Mouse (Mus musculus) myocyte (in vitro differentiated cells): Measurements from ENCODE around the gene Zfp85. TPM values are rescaled to one million over a fixed set of nuclear protein-coding genes. Genes with fewer than 3 reads are reported as not detected.
"Not testable (repeated sequence)": the region's sequence is repeated elsewhere in the genome, so short reads cannot be mapped to it uniquely, and the experiment has no call there.

ENCODE experiments used
- H3K27me3 ChIP-seq: one replicate; pipeline ENCODE4 v1.6.1; 2011; ENCODE audit not compliant: control insufficient read depth, insufficient read depth, insufficient read length
- H3K36me3 ChIP-seq: one replicate; pipeline ENCODE4 v1.6.1; 2011; ENCODE audit not compliant: control insufficient read depth, insufficient read depth
- H3K4me2 ChIP-seq: one replicate; pipeline ENCODE4 v1.6.1; 2011; ENCODE audit warnings: low read depth, control low read depth
- H3K4me3 ChIP-seq: one replicate; pipeline ENCODE4 v1.5.1; 2011; ENCODE audit warnings: mild to moderate bottlenecking, control low read depth, moderate library complexity
- H3K79me2 ChIP-seq: one replicate; pipeline ENCODE4 v1.6.1; 2011; ENCODE audit not compliant: control insufficient read depth, insufficient read depth
- H3ac ChIP-seq: one replicate; pipeline ENCODE4 v1.6.1; 2011; ENCODE audit not compliant: control insufficient read depth, insufficient read length
- CEBPB ChIP-seq: IDR thresholded peaks from 2 replicates; pipeline ENCODE4 v1.6.1; 2011; ENCODE audit warnings: mild to moderate bottlenecking, moderate library complexity; ENCODE audit not compliant: poor library complexity, insufficient read depth, severe bottlenecking
- E2F4 ChIP-seq: IDR thresholded peaks from one replicate; pipeline ENCODE4 v1.6.1; 2011; ENCODE audit warnings: mild to moderate bottlenecking, control low read depth, moderate library complexity; ENCODE audit not compliant: insufficient read depth
- MAX ChIP-seq: IDR thresholded peaks from one replicate; pipeline ENCODE4 v1.6.1; 2011; ENCODE audit warnings: low read depth, mild to moderate bottlenecking, control low read depth
- MYOD1 ChIP-seq, 3 experiments: IDR thresholded peaks; one replicate each; pipeline ENCODE4 v1.6.1; 2011; ENCODE audit warnings: control low read depth in 2 of 3, low read depth in 2 of 3, mild to moderate bottlenecking in 2 of 3, moderate library complexity in 1 of 3; ENCODE audit not compliant: insufficient read length in 2 of 3, control insufficient read depth in 1 of 3
- MYOG ChIP-seq, 3 experiments: IDR thresholded peaks; one replicate each; pipeline ENCODE4 v1.6.1; 2011; ENCODE audit warnings: control low read depth in 2 of 3, low read depth in 2 of 3, mild to moderate bottlenecking in 2 of 3; ENCODE audit not compliant: insufficient read length in 2 of 3, control insufficient read depth in 1 of 3, insufficient read depth in 1 of 3
- POLR2A ChIP-seq: IDR thresholded peaks from one replicate; pipeline ENCODE4 v1.6.1; 2011; ENCODE audit warnings: low read depth, mild to moderate bottlenecking, control low read depth, moderate library complexity; ENCODE audit not compliant: insufficient read length
- POLR2AphosphoS2 ChIP-seq: IDR thresholded peaks from one replicate; pipeline ENCODE4 v1.6.1; 2011; ENCODE audit warnings: low read depth, control low read depth; ENCODE audit not compliant: insufficient read length
- REST ChIP-seq: IDR thresholded peaks from one replicate; pipeline ENCODE4 v1.6.1; 2011; ENCODE audit warnings: mild to moderate bottlenecking, control low read depth, moderate library complexity; ENCODE audit not compliant: insufficient read depth, insufficient read length
- SRF ChIP-seq: IDR thresholded peaks from one replicate; pipeline ENCODE4 v1.6.1; 2011; ENCODE audit warnings: low read depth; ENCODE audit not compliant: control insufficient read depth, insufficient read length
- TCF12 ChIP-seq: IDR thresholded peaks from one replicate; pipeline ENCODE4 v1.6.1; 2011; ENCODE audit warnings: mild to moderate bottlenecking, control low read depth; ENCODE audit not compliant: poor library complexity, insufficient read depth, severe bottlenecking
- TCF3 ChIP-seq: IDR thresholded peaks from one replicate; pipeline ENCODE4 v1.6.1; 2011; ENCODE audit warnings: low read depth, control low read depth; ENCODE audit not compliant: insufficient read length
- USF1 ChIP-seq: IDR thresholded peaks from one replicate; pipeline ENCODE4 v1.6.1; 2011; ENCODE audit warnings: low read depth, mild to moderate bottlenecking, control low read depth, moderate library complexity
- polyA plus RNA-seq: library from polyadenylated mRNA; unstranded; fragments of >200 nt; fragmentation: generic; extraction: Trizol; gene quantifications from one replicate; pipeline ENCODE4 v1.2.1, GENCODE M21; 2012; ENCODE audit warnings: missing spikeins

Zfp85 gene
- polyA plus RNA-seq, 1 experiment: 0.66 TPM

DNA sequence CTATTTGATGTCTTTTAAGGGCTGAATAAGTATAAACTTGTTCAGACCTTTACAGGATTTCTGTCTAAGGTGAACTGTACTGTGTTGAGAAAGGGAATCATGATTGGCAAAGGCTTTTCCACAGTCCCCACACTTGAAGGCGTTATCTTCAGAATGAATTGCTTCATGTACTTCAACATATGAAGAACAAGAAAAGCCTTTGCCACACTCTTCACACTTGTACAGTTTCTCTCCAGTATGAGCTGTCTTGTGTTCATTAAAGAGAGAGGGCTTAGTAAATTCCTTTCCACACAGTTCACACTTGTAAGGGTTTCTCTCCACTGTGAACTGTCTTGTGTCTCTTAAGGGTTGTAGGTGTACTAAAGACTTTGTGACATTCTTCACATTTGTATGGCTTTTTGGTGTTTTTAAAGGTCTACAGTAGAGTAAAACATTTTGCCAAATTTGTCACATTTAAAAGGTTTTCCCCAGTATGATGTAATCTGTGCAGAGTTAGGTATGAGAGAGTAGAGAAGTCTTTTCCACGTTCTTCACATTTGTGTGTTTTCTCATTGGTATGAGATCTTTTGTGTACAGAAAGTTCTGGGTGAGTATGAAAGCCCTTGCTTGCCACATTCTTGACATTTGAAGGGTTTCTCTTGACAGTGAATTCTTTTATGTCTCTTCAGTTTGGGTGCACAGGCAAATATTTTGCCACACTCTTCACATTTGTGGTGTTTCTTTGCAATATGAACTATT is 8.2 kb upstream of the Zfp85 start:
- H3K4me3 ChIP-seq: no peak overlapping the region
- no peak overlapping the region for H3ac ChIP-seq
- no peaks in the 10 kb centered on the region for H3K79me2 ChIP-seq
- H3K4me2 ChIP-seq: no peak overlapping the region
- no peaks in the 10 kb centered on the region for H3K27me3 ChIP-seq
- no peaks in the 10 kb centered on the region for H3K36me3 ChIP-seq
- no peak for TF ChIP-seq TCF12
- TF ChIP-seq TCF3: no peak
- TF ChIP-seq CEBPB: no peak
- no peak for TF ChIP-seq REST
- no peak for TF ChIP-seq MYOD1 (IDR thresholded peaks at IDR 0.05; ENCODE audit: control insufficient read depth in 1 of 3, insufficient read length in 2 of 3, low read depth in 2 of 3)
- TF ChIP-seq POLR2AphosphoS2: no peak
- no peak for TF ChIP-seq POLR2A
- no peak for TF ChIP-seq MYOG (IDR thresholded peaks at IDR 0.05; ENCODE audit: control insufficient read depth in 1 of 3, insufficient read depth in 1 of 3, insufficient read length in 2 of 3, low read depth in 2 of 3)
- no peak for TF ChIP-seq MAX
- no peak for TF ChIP-seq SRF
- no peak for TF ChIP-seq E2F4
- no peak for TF ChIP-seq USF1

DNA sequence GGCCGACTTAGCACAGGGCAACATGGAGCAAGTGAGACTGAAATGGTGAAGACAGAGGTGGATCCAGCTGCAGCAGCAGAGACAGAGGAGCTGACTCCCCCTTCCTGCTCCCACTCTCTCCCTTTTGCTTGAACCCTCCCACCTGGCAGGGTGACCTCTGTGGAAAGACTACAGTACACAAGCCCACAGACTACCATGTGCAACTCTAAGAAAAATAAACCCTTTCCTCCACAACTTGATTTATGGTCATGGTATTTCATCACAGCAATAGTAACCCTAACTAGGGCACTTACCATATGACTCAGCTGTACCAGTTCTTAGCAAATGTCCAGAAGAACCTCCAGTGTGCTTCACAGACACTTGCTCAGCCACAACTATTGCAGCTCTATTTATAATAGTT is 4.9 kb upstream of the Zfp85 start:
- H3K4me2 ChIP-seq: no peak overlapping the region
- H3K4me3 ChIP-seq: no peak overlapping the region
- no peaks in the 10 kb centered on the region for H3K27me3 ChIP-seq
- H3ac ChIP-seq: no peak overlapping the region
- no peaks in the 10 kb centered on the region for H3K36me3 ChIP-seq
- TF ChIP-seq TCF3 (no peak), POLR2AphosphoS2 (no peak), POLR2A (no peak), CEBPB (no peak), MYOG (IDR thresholded peaks at IDR 0.05; ENCODE audit: control insufficient read depth in 1 of 3, insufficient read depth in 1 of 3, insufficient read length in 2 of 3, low read depth in 2 of 3) (no peak), E2F4 (no peak), SRF (no peak)
- H3K79me2 ChIP-seq: no peaks in the 10 kb centered on the region

DNA sequence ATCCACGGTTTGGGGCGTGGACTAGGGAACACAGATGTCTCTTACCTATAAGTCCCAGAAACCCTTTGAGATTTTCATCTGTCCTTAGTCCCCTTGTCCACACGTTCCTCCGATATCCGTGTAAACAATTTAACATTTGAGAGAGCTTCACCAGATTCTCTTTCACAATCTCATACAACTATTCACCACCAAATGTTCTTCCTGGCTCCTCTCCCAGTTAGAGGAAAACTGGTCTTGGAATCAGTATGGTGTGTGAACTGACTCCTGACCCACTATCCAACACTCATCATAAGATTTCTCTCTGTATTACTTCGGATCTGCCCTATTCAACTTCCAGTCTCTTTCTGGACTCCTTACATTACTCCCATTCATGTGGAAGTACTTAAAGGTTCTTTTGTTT is 733 bp upstream of the Zfp85 start:
- Histone ChIP-seq H3K27me3 (no peaks in the 10 kb centered on the region), H3K4me2 (peak overlapping the region; percentile 71), H3K4me3 (peak overlapping the region; percentile 33), H3ac (no peak overlapping the region), H3K36me3 (peaks cover 3% of the 10 kb centered on the region), H3K79me2 (no peaks in the 10 kb centered on the region)
- TF ChIP-seq POLR2AphosphoS2: no peak

DNA sequence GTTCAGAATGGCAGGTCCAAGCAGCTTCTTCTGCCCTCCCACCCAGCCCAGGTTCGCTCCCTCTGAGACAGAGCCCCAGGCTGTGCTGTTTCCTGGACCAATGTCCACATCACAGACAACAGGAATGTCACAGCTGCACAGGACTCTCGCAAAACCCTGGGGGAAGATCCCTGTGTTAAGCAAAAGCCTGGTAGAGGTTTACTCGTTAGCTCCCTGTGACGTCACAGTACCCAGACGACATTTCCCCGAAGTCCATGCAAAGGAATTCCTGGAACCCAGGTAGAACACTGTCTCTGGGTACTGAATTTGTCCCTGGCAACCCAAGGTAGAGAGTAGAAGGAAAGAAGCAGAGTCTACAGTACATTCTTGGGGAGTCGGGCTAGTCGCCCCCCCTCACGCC is 11.1 kb downstream of the Zfp85 start:
- Histone ChIP-seq H3ac (no peak overlapping the region), H3K79me2 (no peaks in the 10 kb centered on the region), H3K36me3 (peaks cover 10% of the 10 kb centered on the region), H3K4me2 (no peak overlapping the region), H3K4me3 (no peak overlapping the region), H3K27me3 (no peaks in the 10 kb centered on the region)
- TF ChIP-seq MYOD1 (IDR thresholded peaks at IDR 0.05; ENCODE audit: control insufficient read depth in 1 of 3, insufficient read length in 2 of 3, low read depth in 2 of 3) (no peak), MAX (no peak), USF1 (no peak), TCF3 (no peak), REST (no peak), MYOG (IDR thresholded peaks at IDR 0.05; ENCODE audit: control insufficient read depth in 1 of 3, insufficient read depth in 1 of 3, insufficient read length in 2 of 3, low read depth in 2 of 3) (no peak), E2F4 (no peak)

DNA sequence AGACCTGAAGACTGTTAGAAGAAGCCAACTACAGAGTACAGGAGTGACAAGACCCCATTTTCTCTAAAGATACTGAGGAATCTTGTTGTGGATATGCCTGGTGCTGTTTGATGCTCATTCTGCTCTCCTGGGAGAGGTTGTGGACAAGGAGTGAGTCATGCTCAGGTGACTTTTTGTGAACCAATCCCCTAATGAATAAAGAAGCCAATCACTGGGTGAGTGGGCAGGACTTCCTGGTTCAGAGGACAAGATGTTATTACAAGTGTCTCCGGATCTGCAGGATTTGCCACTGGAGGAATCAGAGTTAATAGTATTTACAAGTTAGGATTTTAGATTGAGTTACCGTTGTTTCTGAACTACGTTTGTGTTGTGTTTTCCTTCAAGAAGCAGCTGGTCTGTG is 12.1 kb downstream of the Zfp85 start:
- Histone ChIP-seq H3ac (no peak overlapping the region), H3K4me3 (no peak overlapping the region), H3K79me2 (no peaks in the 10 kb centered on the region), H3K36me3 (no peaks in the 10 kb centered on the region), H3K27me3 (no peaks in the 10 kb centered on the region), H3K4me2 (no peak overlapping the region)
- TF ChIP-seq MYOD1 (IDR thresholded peaks at IDR 0.05; ENCODE audit: control insufficient read depth in 1 of 3, insufficient read length in 2 of 3, low read depth in 2 of 3) (no peak), USF1 (no peak), TCF3 (no peak), POLR2A (no peak), TCF12 (no peak), E2F4 (no peak), SRF (no peak), MAX (no peak), POLR2AphosphoS2 (no peak)

DNA sequence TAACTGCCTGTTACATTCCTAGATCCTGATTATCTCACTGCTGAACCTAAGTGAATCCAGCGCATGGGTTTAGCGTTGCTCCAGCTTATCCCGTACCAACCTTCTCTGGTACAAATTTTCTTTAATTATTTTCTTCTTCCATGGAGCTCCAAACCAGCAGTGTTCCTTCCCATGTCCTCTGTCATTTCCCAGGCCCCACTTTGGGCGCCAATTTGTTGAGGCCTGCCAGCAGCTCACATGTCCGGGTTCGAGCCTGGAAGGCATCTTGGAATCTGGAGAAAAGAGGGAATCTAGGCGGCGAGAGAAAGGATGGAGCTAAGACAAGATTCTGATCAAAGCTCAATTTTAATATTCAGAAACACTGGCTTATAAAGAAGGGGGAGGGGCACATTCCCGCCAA is 20.6 kb downstream of the Zfp85 start:
- not testable (repeated sequence) for H3K79me2 ChIP-seq, H3ac ChIP-seq, H3K36me3 ChIP-seq, H3K4me3 ChIP-seq, H3K4me2 ChIP-seq, H3K27me3 ChIP-seq

DNA sequence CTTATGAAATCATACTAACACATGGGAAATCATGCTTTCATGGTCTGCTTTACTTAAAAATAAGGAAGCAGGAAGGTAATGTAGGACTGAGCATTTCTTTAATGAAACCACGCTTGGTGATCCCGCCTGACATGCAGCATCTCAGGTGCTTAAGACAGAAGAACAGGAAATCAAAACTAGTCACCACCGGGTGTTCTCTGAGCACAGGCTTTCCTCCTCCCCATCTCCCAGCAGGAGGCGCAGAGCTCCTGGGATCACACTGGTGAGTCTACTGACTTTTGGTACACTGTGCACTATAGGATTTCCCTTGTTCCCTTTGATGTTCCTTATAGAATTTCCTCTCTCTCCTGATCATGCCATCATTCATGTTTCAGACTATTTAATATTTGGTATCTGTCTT is 25.6 kb downstream of the Zfp85 start:
- H3K79me2 ChIP-seq, H3ac ChIP-seq, H3K36me3 ChIP-seq, H3K27me3 ChIP-seq: not testable (repeated sequence)
- peak overlapping the region; percentile 95 for H3K4me2 ChIP-seq
- H3K4me3 ChIP-seq: peak overlapping the region; percentile 57
